Mouse (Mus musculus) layer of hippocampus, adult 9-10 months (tissue): ENCODE results near the gene Hnrnpd.

Source experiments
- DNase-seq: peaks from one replicate; pipeline ENCODE4 v3.0.0; 2022; ENCODE audit warnings: low spot score

The Hnrnpd gene

DNA sequence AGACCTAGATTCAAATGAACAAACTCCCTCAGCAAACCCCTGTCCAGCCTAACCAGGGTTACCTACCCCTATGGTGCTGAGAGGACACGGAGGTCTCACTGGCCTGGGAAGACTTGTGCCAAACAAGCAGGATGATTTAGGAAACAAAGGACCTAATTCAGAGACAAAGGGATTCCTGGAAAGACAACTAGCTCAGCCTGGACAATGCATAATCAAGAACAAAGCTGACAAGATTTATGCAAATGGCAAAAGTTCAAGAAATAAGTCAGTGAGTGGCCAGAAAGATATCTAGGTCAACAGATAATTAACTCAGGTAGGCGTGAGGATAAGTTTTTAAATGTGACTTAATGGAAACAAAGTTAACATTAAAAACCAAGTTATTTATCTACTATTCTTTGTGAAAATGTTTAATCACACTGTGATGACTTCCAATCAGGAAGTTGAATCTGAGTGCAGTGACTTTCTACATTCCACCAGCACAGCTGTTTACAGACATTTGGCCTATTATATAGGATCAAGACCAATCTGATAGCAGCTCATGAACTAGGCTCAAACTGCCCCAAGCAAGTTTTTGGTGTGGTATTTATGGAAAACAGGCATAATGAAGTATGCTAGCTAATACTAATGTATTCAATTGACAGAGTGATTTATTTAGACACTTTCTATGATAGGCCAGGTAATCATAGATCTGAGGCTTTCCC is 19.4 kb downstream of the Hnrnpd start:
- DNase-seq, result no peak

DNA sequence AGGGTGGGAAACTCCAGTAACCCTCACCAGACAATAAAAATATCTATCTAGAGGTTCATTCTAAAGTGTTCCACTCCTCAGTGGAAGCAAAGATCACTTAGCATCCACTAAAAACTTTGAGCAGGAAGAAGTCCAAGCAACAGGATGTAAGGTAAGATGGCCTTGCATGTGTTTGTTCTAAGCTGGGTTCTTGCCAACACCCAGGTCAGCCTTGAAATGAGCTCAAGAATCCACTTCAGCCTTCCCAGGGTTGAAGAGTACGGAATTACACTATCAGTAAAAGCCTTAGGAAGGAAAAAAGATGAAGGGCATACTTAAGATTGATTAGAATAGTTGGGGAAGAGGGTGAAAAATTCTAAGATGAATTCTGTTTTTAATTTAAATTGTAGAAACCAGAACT is 20.1 kb downstream of the Hnrnpd start:
- no peak for DNase-seq

DNA sequence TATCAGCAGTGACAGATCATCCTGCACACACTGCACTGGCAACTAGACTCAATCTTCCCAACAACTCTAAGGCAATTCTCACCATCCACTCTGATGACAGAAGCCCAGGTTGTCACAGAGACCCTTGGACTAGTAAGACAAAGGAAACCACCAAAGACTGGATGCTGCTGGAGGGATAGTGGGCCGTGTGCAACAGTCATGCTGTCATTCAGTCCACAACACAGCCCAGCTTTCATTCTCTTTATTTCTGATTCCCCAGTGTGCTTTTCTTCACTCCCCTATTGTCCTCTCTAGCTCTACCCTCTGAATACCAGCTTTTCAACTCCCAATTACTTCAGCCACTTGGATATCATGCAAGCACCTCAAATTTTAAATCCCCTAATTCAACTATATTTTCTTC is 24.9 kb downstream of the Hnrnpd start:
- DNase-seq, result no peak

DNA sequence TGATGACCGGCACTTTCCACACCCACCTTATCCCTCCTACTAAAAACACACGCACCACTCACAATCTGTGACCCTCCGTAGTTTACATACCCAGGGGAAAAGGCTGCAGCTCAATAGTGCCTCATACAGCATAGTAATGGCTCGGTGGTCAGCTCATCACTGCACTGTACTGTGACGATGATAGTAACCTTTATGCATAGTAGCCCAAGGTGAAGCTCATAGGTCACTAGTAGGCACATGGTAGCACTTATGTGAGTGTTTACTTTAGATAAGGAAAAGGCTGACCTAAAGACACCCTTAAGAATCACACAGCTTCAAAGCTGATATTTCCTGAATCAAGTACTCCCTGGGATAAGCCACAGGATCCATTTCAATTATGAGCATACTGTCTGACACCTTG is 26.2 kb downstream of the Hnrnpd start:
- DNase-seq, result no peak

DNA sequence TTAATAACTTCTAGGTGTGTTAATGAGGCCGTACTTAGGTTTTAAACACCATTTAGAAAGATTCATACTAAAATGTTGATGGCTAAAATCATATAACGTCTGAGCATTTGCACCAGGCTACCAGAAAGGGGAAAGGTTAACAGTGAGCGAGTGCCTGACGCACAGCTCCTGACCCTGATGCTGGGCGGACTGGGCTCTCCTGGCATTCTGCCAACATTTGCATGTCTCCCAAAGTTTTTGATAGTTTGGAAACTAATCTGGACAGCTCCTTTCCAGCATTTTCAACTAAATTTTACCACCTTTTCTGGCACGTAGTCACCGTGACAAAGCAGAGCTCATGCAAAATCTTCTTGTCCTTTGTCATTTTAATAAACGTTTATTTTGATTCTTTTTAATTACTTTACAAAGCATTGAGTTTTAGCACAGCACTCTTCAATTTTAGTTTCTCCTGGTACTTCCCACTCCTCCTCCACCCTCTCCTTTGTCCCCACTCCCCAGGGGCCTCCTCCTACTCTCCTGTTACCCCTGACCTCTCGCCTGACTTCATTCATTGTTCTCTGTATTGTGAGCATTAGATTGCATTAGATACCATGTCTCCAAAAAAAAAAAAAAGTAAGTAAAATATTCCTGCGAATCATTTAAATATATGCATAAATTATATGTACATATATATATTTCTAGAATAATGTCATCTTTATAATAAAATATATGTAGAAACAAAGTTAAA is 36.8 kb downstream of the Hnrnpd start:
- DNase-seq, result no peak

DNA sequence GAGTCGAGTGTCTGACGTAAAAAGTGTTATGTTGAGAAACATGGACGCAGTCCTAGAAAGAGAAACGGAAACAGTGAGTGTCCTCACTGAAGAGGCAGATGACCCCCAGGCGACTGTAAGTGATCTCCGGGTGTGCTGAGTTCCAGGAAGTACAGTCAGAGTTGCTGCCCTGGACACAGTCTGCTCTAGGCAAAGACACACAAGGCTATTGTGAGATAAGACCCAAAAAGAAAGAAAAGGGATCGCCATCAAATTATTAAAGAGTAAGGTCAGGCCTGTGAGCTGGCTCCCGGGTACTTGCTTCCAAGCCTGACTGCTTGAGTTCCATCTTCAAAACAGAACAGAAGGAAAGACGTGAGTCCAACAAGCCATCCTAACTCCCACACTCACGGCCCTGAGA is 37.5 kb downstream of the Hnrnpd start:
- DNase-seq, result no peak

DNA sequence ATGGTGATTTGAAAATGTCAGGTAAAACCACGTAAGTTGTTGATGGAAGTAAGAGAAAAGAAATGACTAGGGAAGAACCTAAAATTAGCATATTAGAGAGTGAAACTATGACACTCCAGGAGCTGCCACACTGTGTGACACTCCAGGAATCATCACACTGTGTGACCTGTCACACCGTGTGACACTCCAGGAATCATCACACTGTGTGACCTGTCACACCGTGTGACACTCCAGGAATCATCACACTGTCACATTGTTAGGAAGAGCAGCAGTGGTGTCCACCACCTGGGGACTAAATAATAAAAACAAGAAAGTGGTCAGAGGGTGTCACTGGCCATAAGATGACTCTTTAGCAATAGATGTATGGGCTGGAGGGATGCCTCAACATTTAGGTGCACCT is 39.3 kb downstream of the Hnrnpd start:
- no peak for DNase-seq

DNA sequence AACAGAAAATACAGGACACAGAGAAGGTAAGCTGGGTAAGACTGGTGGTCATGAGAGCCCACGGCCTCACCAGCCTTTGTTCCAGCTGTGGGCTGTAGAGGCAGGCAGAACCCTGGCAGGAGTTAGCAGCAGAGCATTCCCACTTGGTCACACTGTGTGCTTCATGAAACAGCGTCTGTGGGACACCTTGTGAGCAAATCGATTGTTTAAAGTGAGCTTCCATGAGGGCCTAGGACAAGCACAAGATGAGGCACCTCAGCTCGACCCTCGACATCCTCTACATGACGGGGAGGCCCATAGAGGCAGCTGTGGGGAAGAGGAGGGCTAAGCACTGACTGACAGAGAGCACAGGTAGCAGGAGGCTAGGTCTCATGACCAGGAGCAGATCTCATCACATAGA is 46.8 kb downstream of the Hnrnpd start:
- no peak for DNase-seq

DNA sequence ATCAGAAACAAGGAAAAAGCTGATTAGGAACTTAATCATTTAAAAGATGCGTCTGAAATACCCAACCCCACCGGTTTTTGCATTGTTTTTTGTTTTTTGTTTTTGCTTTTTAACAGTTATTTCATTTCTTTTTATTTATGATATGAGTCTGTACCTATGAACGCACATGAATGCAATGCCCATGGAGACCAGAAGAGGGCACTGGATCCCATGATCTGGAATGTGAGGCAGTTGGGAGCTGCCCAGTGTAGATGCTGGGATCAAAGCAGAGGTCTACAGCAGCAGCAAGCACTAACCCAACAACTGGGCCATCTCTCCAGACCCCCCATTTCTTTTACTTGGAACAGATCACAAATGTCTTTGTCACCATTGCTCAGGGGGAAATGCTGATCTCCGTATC is 50.8 kb downstream of the Hnrnpd start:
- DNase-seq, result no peak

DNA sequence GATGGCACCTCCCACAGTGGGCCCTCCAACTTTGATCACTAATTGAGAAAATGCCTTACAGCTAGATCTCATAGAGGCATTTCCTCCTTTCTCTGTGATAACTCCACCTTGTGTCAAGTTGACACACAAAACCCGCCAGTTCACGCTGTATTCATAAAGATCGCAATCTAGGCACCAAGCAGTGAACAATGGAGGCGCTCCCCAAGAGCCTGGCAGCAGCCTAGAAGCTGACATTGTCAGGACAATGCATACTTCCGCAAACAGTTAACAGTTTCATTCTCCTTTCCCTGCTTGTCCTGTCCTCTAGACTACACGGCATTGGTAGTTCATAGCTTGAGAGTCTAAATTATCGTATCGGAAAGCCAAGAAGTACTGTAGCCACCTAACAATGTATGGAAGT is 56.7 kb downstream of the Hnrnpd start:
- no peak for DNase-seq

DNA sequence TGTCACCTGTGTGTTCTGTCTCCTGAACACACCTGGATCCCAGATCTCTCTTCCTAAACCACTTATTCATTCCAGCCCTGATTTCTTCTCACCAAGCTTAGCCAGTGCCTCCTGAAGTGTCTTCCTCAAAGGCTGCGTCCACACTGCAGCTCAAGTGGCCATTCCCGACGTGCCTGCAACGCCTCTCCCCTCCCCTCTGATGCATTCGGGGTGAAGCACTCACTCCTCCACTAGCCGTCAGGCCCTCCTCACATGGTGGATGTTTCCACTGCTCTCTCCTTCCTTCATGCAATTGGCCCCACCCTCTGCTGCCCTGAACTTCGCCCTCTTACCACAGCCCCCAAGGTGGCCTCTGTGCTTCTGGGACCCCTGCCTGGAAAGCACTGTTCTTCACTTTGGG is 63.2 kb downstream of the Hnrnpd start:
- DNase-seq, result no peak

DNA sequence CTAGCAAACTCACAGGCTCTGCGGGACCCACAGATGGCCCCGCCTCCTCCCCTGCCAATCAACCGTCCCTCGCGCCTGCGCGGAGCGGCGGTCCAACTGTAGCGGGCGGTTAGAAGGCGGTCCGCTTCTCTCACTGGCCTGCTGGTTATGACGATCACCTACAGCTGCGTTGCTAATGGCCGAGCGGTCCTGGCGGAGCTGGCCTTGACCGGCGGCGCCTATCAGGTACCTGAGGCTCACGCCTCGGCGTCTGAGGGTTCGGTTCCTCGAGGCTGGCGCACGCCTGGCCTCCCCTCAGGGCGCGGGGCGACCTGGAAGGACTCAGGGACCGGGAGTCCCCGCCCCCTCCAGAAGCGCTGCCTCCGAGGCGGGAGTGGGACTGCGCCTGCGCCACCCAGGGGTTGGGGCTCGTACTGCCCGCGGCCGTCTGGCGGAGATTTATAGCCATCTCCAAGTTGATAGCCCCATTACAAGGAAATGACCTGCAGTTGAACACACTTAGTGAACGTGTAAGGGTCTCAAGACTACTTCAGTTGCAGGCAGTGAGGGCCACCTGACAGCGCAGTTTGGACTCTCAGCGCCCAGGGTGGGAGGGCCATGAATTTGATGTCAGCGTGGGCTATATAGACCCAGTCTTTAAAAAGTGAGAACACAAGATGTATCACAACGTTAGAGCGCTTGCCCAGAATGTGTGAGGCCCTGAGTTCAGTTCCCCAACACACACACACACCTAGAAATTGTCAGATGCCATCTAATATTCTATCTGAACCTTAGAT is 72.4 kb downstream of the Hnrnpd start, which contains the start of gene Vamp9:
Gene Vamp9 (plus strand): TSS at position 74 of the 776 bp plus-strand sequence.
- DNase-seq, result peak; percentile 86
